Mouse (Mus musculus) adrenal gland, postnatal 14 days (tissue): ENCODE measurements around the gene Impg2. TPM values are rescaled to one million over a fixed set of nuclear protein-coding genes. Genes with fewer than 3 reads are reported as not detected.
A peak's percentile ranks its signal among the peaks of the same experiment; 100 is the strongest.

Experiments
- DNase-seq: peaks from one replicate; pipeline ENCODE4 v3.0.0; 2021; ENCODE audit warnings: mixed read lengths
- total RNA-seq: library from RNA; stranded (reverse); gene quantifications from 2 replicates; pipeline ENCODE4 v1.2.3, GENCODE M21; 2021

The Impg2 gene
- total RNA-seq, 1 experiment from 2014 or later, result 0.37 TPM

GRCm38 (mm10) chr16:56302996-56303395 is 98.9 kb downstream of the Impg2 start:
- DNase-seq, result no peak

- DNase-seq, result no peak
Observed at GRCm38 (mm10) chr16:56304167-56304566, 100.1 kb downstream of the Impg2 start.

GRCm38 (mm10) chr16:56307575-56307974 is 103.5 kb downstream of the Impg2 start:
- DNase-seq, result no peak

GRCm38 (mm10) chr16:56311291-56311690 is 107.2 kb downstream of the Impg2 start:
- peak; percentile 24 for DNase-seq

Other genes with a start within 250 kb of the Impg2 start
- 762 and 869 TPM in 2 replicates for gene Rpl24, start 238.0 kb upstream of the Impg2 start, total RNA-seq
- gene Zbtb11, start 230.4 kb upstream of the Impg2 start, total RNA-seq, result 19.4 and 19.9 TPM in 2 replicates
- 89.7 and 90.7 TPM in 2 replicates for gene Pcnp, start 174.6 kb upstream of the Impg2 start, total RNA-seq
- 22.4 and 23.3 TPM in 2 replicates for gene Trmt10c, start 166.5 kb upstream of the Impg2 start, total RNA-seq
- 22.5 and 25.9 TPM in 2 replicates for gene Senp7, start 156.0 kb upstream of the Impg2 start, total RNA-seq